Mouse (Mus musculus): ENCODE measurements around the gene Rassf5.

The Rassf5 gene

GRCm38 (mm10) chr1:131245089-131245856, at the start of gene Rassf5:
TSS of gene Rassf5 (minus strand) at chr1:131245258.
- WGBS, result 1% methylated on average over 60 of the region's 60 CpGs

GRCm38 (mm10) chr1:131293922-131294250, 48.8 kb upstream of the Rassf5 start:
- WGBS, result 50% methylated on average over 2 of the region's 2 CpGs

- 56% methylated on average over 4 of the region's 4 CpGs for WGBS
Observed at GRCm38 (mm10) chr1:131293221-131293921, 48.3 kb upstream of the Rassf5 start.

GRCm38 (mm10) chr1:131290648-131291047, 45.6 kb upstream of the Rassf5 start:
- 55% methylated on average over 2 of the region's 2 CpGs for WGBS

GRCm38 (mm10) chr1:131288938-131289337, 43.9 kb upstream of the Rassf5 start:
- WGBS, result 62% methylated on average over 6 of the region's 6 CpGs

- WGBS, result 59% methylated on average over 2 of the region's 2 CpGs
Observed at GRCm38 (mm10) chr1:131287267-131287666, 42.2 kb upstream of the Rassf5 start.

- WGBS, result 78% methylated on average over 5 of the region's 5 CpGs
Observed at GRCm38 (mm10) chr1:131286803-131287202, 41.7 kb upstream of the Rassf5 start.

GRCm38 (mm10) chr1:131284616-131285015, 39.6 kb upstream of the Rassf5 start:
- 84% methylated on average over 4 of the region's 4 CpGs for WGBS

- WGBS, result 26% methylated on average over 1 of the region's 1 CpGs
Observed at GRCm38 (mm10) chr1:131284167-131284566, 39.1 kb upstream of the Rassf5 start.

- 38% methylated on average over 4 of the region's 4 CpGs for WGBS
Observed at GRCm38 (mm10) chr1:131281731-131282130, 36.7 kb upstream of the Rassf5 start.

GRCm38 (mm10) chr1:131280280-131280679, 35.2 kb upstream of the Rassf5 start:
- WGBS, result 75% methylated on average over 3 of the region's 3 CpGs

- 50% methylated on average over 4 of the region's 4 CpGs for WGBS
Observed at GRCm38 (mm10) chr1:131279456-131279776, 34.4 kb upstream of the Rassf5 start, which contains the start of gene Ikbke. TSS of gene Ikbke (minus strand) at chr1:131279606.

- 58% methylated on average over 8 of the region's 8 CpGs for WGBS
Observed at GRCm38 (mm10) chr1:131278606-131279455, 33.8 kb upstream of the Rassf5 start.

- WGBS, result 85% methylated on average over 14 of the region's 14 CpGs
Observed at GRCm38 (mm10) chr1:131275577-131275976, 30.5 kb upstream of the Rassf5 start.

GRCm38 (mm10) chr1:131274725-131275539, 29.9 kb upstream of the Rassf5 start:
- WGBS, result 55% methylated on average over 22 of the region's 22 CpGs

- WGBS, result 43% methylated on average over 22 of the region's 22 CpGs
Observed at GRCm38 (mm10) chr1:131269797-131270578, 24.9 kb upstream of the Rassf5 start.

GRCm38 (mm10) chr1:131268776-131269175, 23.7 kb upstream of the Rassf5 start:
- 88% methylated on average over 10 of the region's 10 CpGs for WGBS

GRCm38 (mm10) chr1:131263905-131264304, 18.8 kb upstream of the Rassf5 start:
- WGBS, result 89% methylated on average over 12 of the region's 12 CpGs

- 21% methylated on average over 10 of the region's 10 CpGs for WGBS
Observed at GRCm38 (mm10) chr1:131260309-131260656, 15.2 kb upstream of the Rassf5 start.

GRCm38 (mm10) chr1:131259632-131260308, 14.7 kb upstream of the Rassf5 start:
- 42% methylated on average over 10 of the region's 10 CpGs for WGBS

Measured in cerebral cortex, adult 2 months (tissue).